Mouse (Mus musculus) central nervous system, embryonic 18 days (tissue): ENCODE measurements around the gene Pglyrp2. TPM values are rescaled to one million over a fixed set of nuclear protein-coding genes. Genes with fewer than 3 reads are reported as not detected.

Experiments
- polyA plus RNA-seq: library from polyadenylated mRNA; depleted of rRNA; stranded (reverse); fragments of >200 nt; gene quantifications from 2 replicates; pipeline ENCODE4 v1.2.3, GENCODE M21; 2012; rRNA removed

Pglyrp2 gene
- not detected in 2 replicates for polyA plus RNA-seq

DNA sequence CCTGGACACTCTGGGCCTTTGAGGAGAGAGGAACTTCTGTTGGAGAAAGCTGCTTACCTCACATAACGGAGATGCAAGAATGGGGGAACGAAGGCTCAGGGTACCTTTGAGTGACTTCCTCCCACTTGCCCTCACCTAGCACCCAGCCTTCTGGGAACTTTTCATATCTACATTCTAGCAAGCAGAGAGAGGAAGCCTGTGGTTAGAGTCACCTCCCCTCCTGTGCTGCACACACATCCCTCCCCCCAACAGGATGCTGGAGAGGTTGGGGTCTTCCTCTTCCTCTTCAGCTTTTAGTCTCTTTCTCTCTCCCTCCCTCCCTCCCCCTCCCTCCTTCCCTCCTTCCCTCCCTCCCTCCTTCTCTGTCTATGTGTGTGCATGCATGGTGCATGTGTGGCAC is at the start of gene Pglyrp2:
Gene Pglyrp2, minus strand, starts transcription at position 134 of the 400 bp plus-strand sequence.

DNA sequence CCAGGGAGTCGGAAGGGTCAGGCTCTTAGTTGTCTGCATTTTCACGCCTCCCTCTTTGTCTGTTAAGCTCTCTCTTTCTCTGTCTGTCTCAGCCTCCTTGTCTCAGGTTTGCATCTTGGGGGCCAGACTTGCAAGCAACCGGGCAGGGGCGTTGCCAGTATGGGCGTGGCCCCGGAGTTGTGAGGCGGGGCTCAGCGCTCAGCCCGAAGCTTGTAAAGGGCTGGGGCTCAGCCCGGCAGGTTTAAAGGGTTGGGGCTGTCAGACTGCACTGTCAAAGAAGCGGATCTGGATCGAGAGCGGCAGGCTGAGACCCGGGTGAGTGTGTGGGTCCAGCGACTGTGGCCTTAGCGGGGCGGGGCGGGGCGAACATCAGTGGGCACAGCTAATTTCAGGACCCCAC is 28.5 kb upstream of the Pglyrp2 start, which contains the start of gene Cyp4f39:
Gene Cyp4f39, plus strand, starts transcription at position 242 of the 400 bp plus-strand sequence.

DNA sequence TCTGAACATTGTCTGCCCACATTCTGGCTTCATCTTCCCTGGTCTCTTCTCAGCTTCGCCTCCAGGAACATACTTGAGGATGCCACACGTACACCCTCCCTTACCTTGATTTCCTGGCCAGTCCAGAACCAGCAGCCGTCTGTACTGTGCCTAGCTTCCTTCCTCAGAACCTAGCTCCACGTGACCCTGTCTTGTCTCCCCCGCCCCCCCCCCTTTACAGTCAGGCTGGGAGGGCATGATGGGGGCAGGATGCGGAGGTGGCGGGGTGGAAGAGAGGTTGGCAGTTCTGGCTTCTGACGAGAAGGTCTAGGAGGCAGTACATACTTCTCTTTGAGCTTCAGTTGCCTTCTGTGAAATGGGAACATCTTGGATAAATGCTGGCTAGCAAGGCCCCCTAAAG is 20.6 kb downstream of the Pglyrp2 start, which contains the start of gene Rasal3:
Gene Rasal3, minus strand, starts transcription at position 167 of the 400 bp plus-strand sequence.

DNA sequence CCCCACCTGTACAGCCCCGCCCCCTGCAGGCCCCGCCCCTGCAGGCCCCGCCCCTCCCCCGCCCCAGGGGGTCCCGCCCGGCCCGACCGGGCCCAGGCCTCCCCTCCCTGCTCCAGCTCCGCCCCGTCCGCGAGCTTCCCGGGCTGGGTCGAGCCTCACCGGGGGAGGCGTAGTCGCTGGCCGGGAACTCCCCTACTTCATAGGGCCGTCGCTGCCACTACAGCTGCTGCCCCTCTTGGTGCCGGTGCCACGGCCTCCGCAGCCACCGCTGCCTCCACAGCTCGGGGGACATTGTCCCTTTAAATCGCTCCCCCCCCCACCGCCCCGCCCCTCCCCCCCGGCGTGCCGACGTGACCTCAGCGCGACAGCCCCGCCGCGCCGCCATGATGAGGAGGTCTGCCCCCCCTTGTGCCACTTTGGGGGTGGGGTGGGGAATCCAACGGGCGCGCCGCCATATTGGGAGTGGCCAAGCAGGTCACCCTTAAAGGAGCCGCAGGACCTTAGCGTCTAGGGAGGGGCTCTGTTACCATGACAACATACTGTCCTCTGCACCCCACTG is 34.8 kb downstream of the Pglyrp2 start, which contains the start of gene Wiz:
Gene Wiz, minus strand, starts transcription at position 339 of the 559 bp plus-strand sequence.

Other genes starting within 250 kb of the Pglyrp2 start
- gene Ephx3, start 234.6 kb downstream of the Pglyrp2 start, polyA plus RNA-seq = 0.27 and 0.44 TPM in 2 replicates
- gene Brd4, start 139.4 kb downstream of the Pglyrp2 start, polyA plus RNA-seq = 30.6 and 37.0 TPM in 2 replicates
- gene Akap8, start 102.9 kb downstream of the Pglyrp2 start, polyA plus RNA-seq = 114 and 115 TPM in 2 replicates
- gene Akap8l, start 73.6 kb downstream of the Pglyrp2 start, polyA plus RNA-seq = 193 and 199 TPM in 2 replicates
- gene Wiz, start 34.7 kb downstream of the Pglyrp2 start, polyA plus RNA-seq = 56.9 and 67.6 TPM in 2 replicates
- 0.52 and 0.70 TPM in 2 replicates for gene Rasal3, start 20.6 kb downstream of the Pglyrp2 start, polyA plus RNA-seq
- gene Cyp4f39, start 28.6 kb upstream of the Pglyrp2 start, polyA plus RNA-seq = 0.60 and 0.65 TPM in 2 replicates
- 10.0 and 11.0 TPM in 2 replicates for gene Cyp4f17, start 81.9 kb upstream of the Pglyrp2 start, polyA plus RNA-seq
- 18.8 and 21.6 TPM in 2 replicates for gene Cyp4f16, start 112.4 kb upstream of the Pglyrp2 start, polyA plus RNA-seq
- not detected in 2 replicates for gene Cyp4f37, start 197.1 kb upstream of the Pglyrp2 start, polyA plus RNA-seq
- gene Cyp4f40, start 234.7 kb upstream of the Pglyrp2 start, polyA plus RNA-seq = 0.08 TPM in 2 replicates